In the genomic region with DNA sequence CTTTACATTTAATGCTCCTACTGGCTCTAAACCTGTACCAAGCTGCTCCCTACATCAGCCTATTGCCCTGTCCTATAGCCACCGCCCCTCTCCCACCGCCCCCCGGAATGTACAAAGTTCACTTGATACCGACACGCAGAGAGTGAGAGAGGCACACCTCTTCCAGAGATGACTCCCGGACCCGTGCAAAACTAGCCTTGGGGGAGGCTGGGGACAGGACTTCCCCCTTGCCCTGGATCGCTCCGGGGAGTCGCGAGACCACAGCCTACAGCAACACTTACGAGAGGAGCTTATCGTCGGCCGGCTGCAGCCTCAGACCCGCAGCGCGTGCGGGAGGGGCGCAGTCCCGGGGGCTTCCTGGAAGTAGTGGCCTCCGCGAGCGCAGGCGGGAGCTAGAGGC, we compare ENCODE assay signal across 7 mouse cellular contexts. TPM values are rescaled to one million over a fixed set of nuclear protein-coding genes. Genes with fewer than 3 reads are reported as not detected.
DNase-seq lines count a peak whose midpoint lies in the region; ATAC-seq and TF ChIP-seq lines count a peak whose summit lies in the region.

No protein-coding gene starts in this region.

- no peaks in the 10 kb centered on the region for H3K27me3 ChIP-seq in spleen, adult 2 months (ENCODE audit: control insufficient read depth, insufficient read depth, low read length)
- H3K27me3 ChIP-seq in embryonic facial prominence, embryonic 11.5 days (ENCODE audit: control insufficient read depth, insufficient read depth, low read length): no peaks in the 10 kb centered on the region
- no peaks in the 10 kb centered on the region for H3K27me3 ChIP-seq in intestine, embryonic 15.5 days (replicated peaks)
- H3K27me3 ChIP-seq in midbrain, embryonic 13.5 days: no peaks in the 10 kb centered on the region

- H3K4me3 ChIP-seq in spleen, adult 2 months (ENCODE audit: extremely low read depth, insufficient read depth, insufficient read length): peak overlapping the region; percentile 85
- H3K4me3 ChIP-seq in embryonic facial prominence, embryonic 11.5 days (ENCODE audit: low read depth, low read length): peak overlapping the region; percentile 80
- peak overlapping the region; percentile 74 for H3K4me3 ChIP-seq in intestine, embryonic 15.5 days (replicated peaks)
- peak overlapping the region; percentile 85 for H3K4me3 ChIP-seq in midbrain, embryonic 13.5 days (replicated peaks)

- WGBS in spleen, adult 2 months: 0% methylated on average over 25 of the region's 25 CpGs
- WGBS in embryonic facial prominence, embryonic 11.5 days: 0% methylated on average over 25 of the region's 25 CpGs
- WGBS in intestine, embryonic 15.5 days: under 1% methylated on average over 25 of the region's 25 CpGs
- under 1% methylated on average over 25 of the region's 25 CpGs for WGBS in midbrain, embryonic 13.5 days

- no peaks in the 10 kb centered on the region; the same call in 1 of the 2 replicates for H3K36me3 ChIP-seq in spleen, adult 2 months (ENCODE audit: control insufficient read depth, insufficient read depth, low read length)
- H3K36me3 ChIP-seq in embryonic facial prominence, embryonic 11.5 days (replicated peaks; ENCODE audit: control insufficient read depth, insufficient read depth, low read depth, low read length): no peaks in the 10 kb centered on the region
- 0 out of 2 replicates have a peak, but pooled peaks cover 3% of the 10 kb centered on the region for H3K36me3 ChIP-seq in intestine, embryonic 15.5 days
- peaks cover 17% of the 10 kb centered on the region for H3K36me3 ChIP-seq in midbrain, embryonic 13.5 days

- H3K4me1 ChIP-seq in spleen, adult 2 months (ENCODE audit: control insufficient read depth, insufficient read depth, insufficient read length): peaks cover 16% of the 10 kb centered on the region; the same call in 1 of the 2 replicates
- H3K4me1 ChIP-seq in embryonic facial prominence, embryonic 11.5 days (ENCODE audit: control insufficient read depth, insufficient read depth, low read length): 0 out of 2 replicates have a peak, but pooled peaks cover 3% of the 10 kb centered on the region
- peaks cover 34% of the 10 kb centered on the region for H3K4me1 ChIP-seq in intestine, embryonic 15.5 days (replicated peaks)
- peaks cover 56% of the 10 kb centered on the region for H3K4me1 ChIP-seq in midbrain, embryonic 13.5 days (replicated peaks)

- H3K27ac ChIP-seq in spleen, adult 2 months (ENCODE audit: insufficient read depth, low read length): peak overlapping the region; percentile 73
- peak overlapping the region; percentile 57 for H3K27ac ChIP-seq in embryonic facial prominence, embryonic 11.5 days (replicated peaks; ENCODE audit: low read depth, low read length)
- peak overlapping the region; percentile 93 for H3K27ac ChIP-seq in intestine, embryonic 15.5 days
- peak overlapping the region; percentile 91 for H3K27ac ChIP-seq in midbrain, embryonic 13.5 days

- no peak for DNase-seq in spleen, adult 2 months (ENCODE audit: low read depth in 1 of 2, low spot score in 2 of 2)
- no peak for DNase-seq in spleen, adult 18-20 months
- DNase-seq in embryonic facial prominence, embryonic 11.5 days (ENCODE audit: low spot score): peak; percentile 58
- no peak for DNase-seq in spleen, postnatal 10 days (ENCODE audit: low spot score in 2 of 2)
- no peak for DNase-seq in layer of hippocampus, adult 18-20 months (ENCODE audit: low spot score in 2 of 2)

- peak overlapping the region; percentile 82 for H3K9ac ChIP-seq in embryonic facial prominence, embryonic 11.5 days (replicated peaks; ENCODE audit: low read length)
- H3K9ac ChIP-seq in intestine, embryonic 15.5 days: peak overlapping the region; percentile 77
- H3K9ac ChIP-seq in midbrain, embryonic 13.5 days (replicated peaks): peak overlapping the region; percentile 91

- ATAC-seq in embryonic facial prominence, embryonic 11.5 days (replicated peaks; ENCODE audit: insufficient number of reproducible peaks, low FRiP score, low TSS enrichment, low read depth): peak; percentile 22
- peak; percentile 60 for ATAC-seq in intestine, embryonic 15.5 days
- no peak; the same call in 1 of the 2 replicates for ATAC-seq in midbrain, embryonic 13.5 days

- H3K9me3 ChIP-seq in embryonic facial prominence, embryonic 11.5 days (replicated peaks; ENCODE audit: control insufficient read depth, low read length): no peaks in the 10 kb centered on the region
- H3K9me3 ChIP-seq in intestine, embryonic 15.5 days: no peaks in the 10 kb centered on the region
- no peaks in the 10 kb centered on the region for H3K9me3 ChIP-seq in midbrain, embryonic 13.5 days

- no peak for TF ChIP-seq POLR2A in spleen, adult 2 months (IDR thresholded peaks at IDR 0.05; ENCODE audit: low read depth, low read length)

- no peak for TF ChIP-seq CTCF in spleen, adult 2 months (IDR thresholded peaks at IDR 0.05; ENCODE audit: extremely low read depth, insufficient read depth, insufficient read length, insufficient replicate concordance)

- H3K4me2 ChIP-seq in embryonic facial prominence, embryonic 11.5 days (ENCODE audit: low read depth, low read length): peak overlapping the region; percentile 87
- peak overlapping the region; percentile 74 for H3K4me2 ChIP-seq in intestine, embryonic 15.5 days (replicated peaks)
- H3K4me2 ChIP-seq in midbrain, embryonic 13.5 days (replicated peaks): peak overlapping the region; percentile 80

RNA-seq across cellular contexts. Expression of gene Iqce, which starts 0.5 kb away (rescaled TPM):
- 12.2 and 12.5 TPM in 2 replicates for polyA plus RNA-seq in spleen, adult 2 months (2012; rRNA removed)
- 13.5 and 16.5 TPM in 2 replicates for polyA plus RNA-seq in embryonic facial prominence, embryonic 11.5 days (2014; fragmentation: Nextera tagmentation; extraction: Ambion mirVana)
- polyA plus RNA-seq in intestine, embryonic 15.5 days (2015; fragmentation: Nextera tagmentation; extraction: Ambion mirVana): 18.8 and 19.4 TPM in 2 replicates
- 24.4 and 26.0 TPM in 2 replicates for polyA plus RNA-seq in midbrain, embryonic 13.5 days (2015; fragmentation: Nextera tagmentation; extraction: Ambion mirVana)
- total RNA-seq in layer of hippocampus, adult 18-20 months (2021): 10 to 100 TPM; 47.4 to 55.1 TPM

RNA-seq across cellular contexts. Expression of gene Brat1, which starts 3.1 kb away (rescaled TPM):
- polyA plus RNA-seq in spleen, adult 2 months (2012; rRNA removed): 28.3 and 40.5 TPM in 2 replicates
- polyA plus RNA-seq in embryonic facial prominence, embryonic 11.5 days (2014; fragmentation: Nextera tagmentation; extraction: Ambion mirVana): 8.8 and 10.3 TPM in 2 replicates
- 18.9 and 20.3 TPM in 2 replicates for polyA plus RNA-seq in intestine, embryonic 15.5 days (2015; fragmentation: Nextera tagmentation; extraction: Ambion mirVana)
- polyA plus RNA-seq in midbrain, embryonic 13.5 days (2015; fragmentation: Nextera tagmentation; extraction: Ambion mirVana): 20.7 and 22.4 TPM in 2 replicates
- 10 to 100 TPM; 17.7 to 18.5 TPM for total RNA-seq in layer of hippocampus, adult 18-20 months (2021)

RNA-seq across cellular contexts. Expression of gene Amz1, which starts 22.3 kb away (rescaled TPM):
- 17.6 and 19.1 TPM in 2 replicates for polyA plus RNA-seq in spleen, adult 2 months (2012; rRNA removed)
- polyA plus RNA-seq in embryonic facial prominence, embryonic 11.5 days (2014; fragmentation: Nextera tagmentation; extraction: Ambion mirVana): 0.61 and 0.76 TPM in 2 replicates
- 1.1 TPM in 2 replicates for polyA plus RNA-seq in intestine, embryonic 15.5 days (2015; fragmentation: Nextera tagmentation; extraction: Ambion mirVana)
- 2.1 and 3.2 TPM in 2 replicates for polyA plus RNA-seq in midbrain, embryonic 13.5 days (2015; fragmentation: Nextera tagmentation; extraction: Ambion mirVana)
- 10 to 100 TPM; 12.1 to 15.0 TPM for total RNA-seq in layer of hippocampus, adult 18-20 months (2021)

RNA-seq across cellular contexts. Expression of gene Ttyh3, which starts 52.8 kb away (rescaled TPM):
- polyA plus RNA-seq in spleen, adult 2 months (2012; rRNA removed): 95.1 and 118 TPM in 2 replicates
- 42.5 and 42.8 TPM in 2 replicates for polyA plus RNA-seq in embryonic facial prominence, embryonic 11.5 days (2014; fragmentation: Nextera tagmentation; extraction: Ambion mirVana)
- 34.5 and 34.7 TPM in 2 replicates for polyA plus RNA-seq in intestine, embryonic 15.5 days (2015; fragmentation: Nextera tagmentation; extraction: Ambion mirVana)
- polyA plus RNA-seq in midbrain, embryonic 13.5 days (2015; fragmentation: Nextera tagmentation; extraction: Ambion mirVana): 53.6 and 76.6 TPM in 2 replicates
- total RNA-seq in layer of hippocampus, adult 18-20 months (2021): 100 to 1,000 TPM; 182 to 186 TPM
